Mouse (Mus musculus): Measurements from ENCODE around the gene Rnf223.

DNA sequence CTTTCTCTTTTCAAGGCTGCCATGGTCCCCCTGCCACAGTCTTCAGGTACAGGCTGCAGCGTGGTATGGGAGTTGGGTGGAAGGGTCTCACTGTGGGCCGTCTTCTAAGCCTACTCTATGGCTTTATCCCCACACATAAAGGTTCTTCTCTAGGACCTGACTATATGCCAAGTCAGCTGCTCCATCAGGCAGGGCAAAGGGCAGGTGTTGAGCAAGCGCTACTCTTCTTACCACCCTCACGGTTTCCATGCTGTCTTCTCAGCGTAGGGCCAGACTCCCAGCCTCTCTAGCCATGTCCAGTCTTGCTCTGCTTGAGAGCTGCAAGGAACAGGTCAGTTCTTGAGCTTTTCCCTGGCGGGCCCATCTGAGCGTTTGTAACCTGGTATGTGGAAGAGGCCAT lies 6.2 kb upstream of the Rnf223 start:
- TF ChIP-seq FLI1 (IDR thresholded peaks at IDR 0.05; ENCODE audit: low read length) (no peak), GATA1 (IDR thresholded peaks at IDR 0.05; ENCODE audit: borderline replicate concordance, low read length) (no peak)

Measured in megakaryocyte, embryonic 14.5 days (primary cell).